10 mouse cellular contexts compared by ENCODE assay signal in the genomic region with DNA sequence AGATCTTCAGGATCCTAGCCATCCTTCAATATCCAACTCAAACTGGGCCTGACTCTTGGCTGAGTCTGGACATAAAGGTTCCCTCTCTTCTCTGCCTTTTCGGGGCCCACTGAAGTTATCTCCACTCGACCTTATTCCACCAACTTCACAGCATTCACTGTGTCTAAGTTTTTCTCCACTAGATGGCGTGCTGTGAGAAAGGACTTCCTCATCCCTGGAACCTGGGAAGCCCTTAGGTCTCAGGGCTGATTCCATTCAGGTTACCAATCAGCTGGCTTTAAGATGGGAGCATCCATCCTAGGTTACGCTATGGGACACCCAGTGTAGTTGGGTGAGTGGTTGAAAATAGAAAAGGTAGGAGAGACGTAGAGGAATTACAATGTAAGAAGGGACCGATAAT. TPM values are rescaled to one million over a fixed set of nuclear protein-coding genes. Genes with fewer than 3 reads are reported as not detected.
A peak's percentile ranks its signal among the peaks of the same experiment; 100 is the strongest.
DNase-seq lines count a peak whose midpoint lies in the region; ATAC-seq and TF ChIP-seq lines count a peak whose summit lies in the region.
"Had no signal": no experiment of that assay in that cellular context is flagged by ENCODE, and none has a peak within 500 bp of the region (broad histone marks: within the 10 kb centered on the region; RNA-seq: fewer than 3 reads in every experiment).

No protein-coding gene starts in this region.

- no peaks in the 10 kb centered on the region for H3K27me3 ChIP-seq in hindbrain, postnatal 0 days (ENCODE audit: insufficient read depth, low read length)
- H3K27me3 ChIP-seq in hindbrain, embryonic 16.5 days (replicated peaks; ENCODE audit: control insufficient read depth, insufficient read depth, low read length) = no peaks in the 10 kb centered on the region
- H3K27me3 ChIP-seq in G1E (ENCODE audit: insufficient read depth, low read length) = peaks cover 34% of the 10 kb centered on the region
- H3K27me3 ChIP-seq in forebrain, embryonic 11.5 days (ENCODE audit: control insufficient read depth, insufficient read depth, low read length) = no peaks in the 10 kb centered on the region

- H3K9me3 ChIP-seq in hindbrain, postnatal 0 days (ENCODE audit: low read length) = no peaks in the 10 kb centered on the region
- no peaks in the 10 kb centered on the region for H3K9me3 ChIP-seq in hindbrain, embryonic 16.5 days (ENCODE audit: control insufficient read depth, low read length)
- no peaks in the 10 kb centered on the region for H3K9me3 ChIP-seq in G1E (replicated peaks)
- H3K9me3 ChIP-seq in forebrain, embryonic 11.5 days (ENCODE audit: control insufficient read depth, low read length) = no peaks in the 10 kb centered on the region
- H3K9me3 ChIP-seq: forebrain, embryonic 10.5 days; hindbrain, embryonic 10.5 days had no signal

- no peak overlapping the region for H3K9ac ChIP-seq in hindbrain, postnatal 0 days (replicated peaks; ENCODE audit: low read length)
- no peak overlapping the region for H3K9ac ChIP-seq in hindbrain, embryonic 16.5 days (ENCODE audit: low read depth, low read length)
- H3K9ac ChIP-seq in forebrain, embryonic 11.5 days (ENCODE audit: low read length) = no peak overlapping the region

- no peaks in the 10 kb centered on the region for H3K36me3 ChIP-seq in hindbrain, postnatal 0 days (ENCODE audit: insufficient read depth, low read length)
- H3K36me3 ChIP-seq in hindbrain, embryonic 16.5 days (ENCODE audit: control insufficient read depth, insufficient read depth, low read length) = no peaks in the 10 kb centered on the region
- H3K36me3 ChIP-seq in G1E (replicated peaks) = no peaks in the 10 kb centered on the region
- no peaks in the 10 kb centered on the region for H3K36me3 ChIP-seq in forebrain, embryonic 11.5 days (ENCODE audit: control insufficient read depth, insufficient read depth, low read length)
- H3K36me3 ChIP-seq: forebrain, embryonic 10.5 days; hindbrain, embryonic 10.5 days had no signal

- no peak for ATAC-seq in hindbrain, postnatal 0 days
- no peak for ATAC-seq in hindbrain, embryonic 16.5 days
- ATAC-seq in G1E (ENCODE audit: extremely low read depth, insufficient number of reproducible peaks, low FRiP score, poor library complexity, severe bottlenecking) = no peak
- ATAC-seq in granulocyte monocyte progenitor cell, adult 5-6 weeks (replicated peaks; ENCODE audit: poor library complexity, severe bottlenecking) = peak; percentile 78
- ATAC-seq in forebrain, embryonic 11.5 days (replicated peaks; ENCODE audit: low FRiP score) = no peak; the same call in 1 of the 2 replicates

- 68% methylated on average over 6 of the region's 6 CpGs for WGBS in hindbrain, postnatal 0 days
- 68% methylated on average over 6 of the region's 6 CpGs for WGBS in hindbrain, embryonic 16.5 days
- 62% methylated on average over 6 of the region's 6 CpGs for WGBS in forebrain, embryonic 11.5 days

- peak; percentile 50 for TF ChIP-seq CTCF in hindbrain, postnatal 0 days (IDR thresholded peaks at IDR 0.05; ENCODE audit: low read depth)
- TF ChIP-seq CTCF in G1E (IDR thresholded peaks at IDR 0.05; ENCODE audit: low read depth, low read length) = 0 out of 2 replicates have a peak, but pooled peaks have one; percentile 9

- no peak overlapping the region for H3K27ac ChIP-seq in hindbrain, postnatal 0 days
- H3K27ac ChIP-seq in hindbrain, embryonic 16.5 days (ENCODE audit: low read depth, low read length) = no peak overlapping the region
- no peak overlapping the region for H3K27ac ChIP-seq in forebrain, embryonic 11.5 days (ENCODE audit: low read depth, low read length)
- H3K27ac ChIP-seq: forebrain, embryonic 10.5 days; hindbrain, embryonic 10.5 days had no signal

- no peaks in the 10 kb centered on the region for H3K4me1 ChIP-seq in hindbrain, postnatal 0 days (ENCODE audit: insufficient read depth, low read length)
- no peaks in the 10 kb centered on the region for H3K4me1 ChIP-seq in hindbrain, embryonic 16.5 days (ENCODE audit: control insufficient read depth, insufficient read depth, low read depth, low read length)
- no peaks in the 10 kb centered on the region for H3K4me1 ChIP-seq in G1E (ENCODE audit: insufficient read depth, low read depth, low read length)
- H3K4me1 ChIP-seq in forebrain, embryonic 11.5 days (replicated peaks; ENCODE audit: control insufficient read depth, insufficient read depth, low read length) = no peaks in the 10 kb centered on the region
- H3K4me1 ChIP-seq: forebrain, embryonic 10.5 days; hindbrain, embryonic 10.5 days had no signal

- no peak overlapping the region for H3K4me3 ChIP-seq in hindbrain, postnatal 0 days (ENCODE audit: low read length)
- no peak overlapping the region for H3K4me3 ChIP-seq in hindbrain, embryonic 16.5 days (ENCODE audit: low read length)
- no peak overlapping the region for H3K4me3 ChIP-seq in G1E (ENCODE audit: low read depth, low read length)
- no peak overlapping the region for H3K4me3 ChIP-seq in forebrain, embryonic 11.5 days (ENCODE audit: low read depth, low read length)
- H3K4me3 ChIP-seq: forebrain, embryonic 10.5 days; hindbrain, embryonic 10.5 days had no signal

- no peak for DNase-seq in hindbrain, postnatal 0 days (ENCODE audit: low spot score)
- DNase-seq in A20 (ENCODE audit: low read depth, low spot score) = peak; percentile 18
- peak; percentile 39 for DNase-seq in G1E (ENCODE audit: low spot score)
- DNase-seq in forebrain, embryonic 11.5 days (ENCODE audit: low spot score) = no peak
- DNase-seq in T-cell, adult 2 months (ENCODE audit: low spot score) = no peak
- DNase-seq in cerebellum, adult 9-10 months = no peak

- H3K4me2 ChIP-seq in hindbrain, postnatal 0 days (ENCODE audit: low read depth, low read length) = no peak overlapping the region
- no peak overlapping the region for H3K4me2 ChIP-seq in hindbrain, embryonic 16.5 days (ENCODE audit: low read length)
- H3K4me2 ChIP-seq in forebrain, embryonic 11.5 days (ENCODE audit: low read depth, low read length, severe bottlenecking) = no peak overlapping the region

RNA-seq across cellular contexts. Expression of a gene that starts 7.7 kb away (rescaled TPM):
- total RNA-seq in hindbrain, postnatal 0 days (2014; rRNA removed) = 7.8 and 16.8 TPM in 2 replicates
- polyA plus RNA-seq in hindbrain, postnatal 0 days (2015; fragmentation: Nextera tagmentation; extraction: Ambion mirVana) = 21.8 and 23.5 TPM in 2 replicates
- 18.4 and 21.0 TPM in 2 replicates for polyA plus RNA-seq in hindbrain, embryonic 16.5 days (2015; fragmentation: Nextera tagmentation; extraction: Ambion mirVana)
- not detected in 2 replicates for total RNA-seq in G1E (2014; fragmentation: Nextera tagmentation)
- total RNA-seq in G1E (2017) = 0.12 and 0.22 TPM in 2 replicates
- not detected in 2 replicates for polyA plus RNA-seq in G1E (2012)
- total RNA-seq in granulocyte monocyte progenitor cell, adult 5-6 weeks (2014; fragmentation: Nextera tagmentation) = not detected in 2 replicates
- not detected in 2 replicates for total RNA-seq in granulocyte monocyte progenitor cell, adult 5-6 weeks (2017)
- polyA plus RNA-seq in forebrain, embryonic 11.5 days (2014; fragmentation: Nextera tagmentation; extraction: Ambion mirVana) = 9.2 and 12.2 TPM in 2 replicates

Comparison
In these comparisons a context has a peak if more than half of its experiments do, and no peak if none do; other contexts are left out.
1. DNase-seq: peak in A20 (single experiment) and G1E (single experiment); none in hindbrain, postnatal 0 days (single experiment), forebrain, embryonic 11.5 days (single experiment), T-cell, adult 2 months (single experiment) and cerebellum, adult 9-10 months (single experiment).
2. RNA of a gene that starts 7.7 kb away (polyA plus RNA-seq): 21.8 to 23.5 TPM in hindbrain, postnatal 0 days, 18.4 to 21.0 TPM in hindbrain, embryonic 16.5 days and 9.2 to 12.2 TPM in forebrain, embryonic 11.5 days; not detected in G1E; every median in the first group is over 10 times any median in the second.